Mouse (Mus musculus): ENCODE measurements around the gene Lpp. TPM values are rescaled to one million over a fixed set of nuclear protein-coding genes. Genes with fewer than 3 reads are reported as not detected.

The Lpp gene
- polyA plus RNA-seq, 1 experiment from 2014 or later = 23.3 TPM

GRCm38 (mm10) chr16:24577798-24578197 lies 184.5 kb downstream of the Lpp start:
- Histone ChIP-seq H3K9ac (replicated peaks; ENCODE audit: low read length) (no peak overlapping the region), H3K4me2 (ENCODE audit: low read depth, low read length) (no peak overlapping the region), H3K4me1 (ENCODE audit: control insufficient read depth, insufficient read depth, low read length) (no peaks in the 10 kb centered on the region), H3K27me3 (ENCODE audit: control insufficient read depth, insufficient read depth, low read length) (no peaks in the 10 kb centered on the region), H3K36me3 (replicated peaks; ENCODE audit: control insufficient read depth, insufficient read depth, low read depth, low read length) (no peaks in the 10 kb centered on the region), H3K4me3 (ENCODE audit: low read depth, low read length) (no peak overlapping the region), H3K27ac (replicated peaks; ENCODE audit: low read depth, low read length) (no peak overlapping the region), H3K9me3 (replicated peaks; ENCODE audit: control insufficient read depth, low read length) (no peaks in the 10 kb centered on the region)
- DNase-seq (ENCODE audit: low spot score) = no peak
- WGBS = 87% methylated on average over 2 of the region's 2 CpGs
- no peak for ATAC-seq (replicated peaks; ENCODE audit: insufficient number of reproducible peaks, low FRiP score, low TSS enrichment, low read depth)

GRCm38 (mm10) chr16:24582847-24583246 lies 189.5 kb downstream of the Lpp start:
- no peak for DNase-seq (ENCODE audit: low spot score)
- H3K4me2 ChIP-seq (ENCODE audit: low read depth, low read length) = no peak overlapping the region
- 91% methylated on average over 2 of the region's 2 CpGs for WGBS
- no peak overlapping the region for H3K9ac ChIP-seq (replicated peaks; ENCODE audit: low read length)
- H3K27me3 ChIP-seq (ENCODE audit: control insufficient read depth, insufficient read depth, low read length) = no peaks in the 10 kb centered on the region
- ATAC-seq (replicated peaks; ENCODE audit: insufficient number of reproducible peaks, low FRiP score, low TSS enrichment, low read depth) = no peak
- H3K4me3 ChIP-seq (ENCODE audit: low read depth, low read length) = no peak overlapping the region
- H3K9me3 ChIP-seq (replicated peaks; ENCODE audit: control insufficient read depth, low read length) = no peaks in the 10 kb centered on the region
- H3K36me3 ChIP-seq (replicated peaks; ENCODE audit: control insufficient read depth, insufficient read depth, low read depth, low read length) = no peaks in the 10 kb centered on the region
- no peaks in the 10 kb centered on the region for H3K4me1 ChIP-seq (ENCODE audit: control insufficient read depth, insufficient read depth, low read length)
- H3K27ac ChIP-seq (replicated peaks; ENCODE audit: low read depth, low read length) = no peak overlapping the region

- 90% methylated on average over 4 of the region's 4 CpGs for WGBS
- H3K4me3 ChIP-seq (ENCODE audit: low read depth, low read length) = no peak overlapping the region
- no peak overlapping the region for H3K27ac ChIP-seq (replicated peaks; ENCODE audit: low read depth, low read length)
- H3K4me2 ChIP-seq (ENCODE audit: low read depth, low read length) = no peak overlapping the region
- no peaks in the 10 kb centered on the region for H3K36me3 ChIP-seq (replicated peaks; ENCODE audit: control insufficient read depth, insufficient read depth, low read depth, low read length)
- no peaks in the 10 kb centered on the region for H3K27me3 ChIP-seq (ENCODE audit: control insufficient read depth, insufficient read depth, low read length)
- no peak for DNase-seq (ENCODE audit: low spot score)
- H3K4me1 ChIP-seq (ENCODE audit: control insufficient read depth, insufficient read depth, low read length) = no peaks in the 10 kb centered on the region
- no peaks in the 10 kb centered on the region for H3K9me3 ChIP-seq (replicated peaks; ENCODE audit: control insufficient read depth, low read length)
- no peak for ATAC-seq (replicated peaks; ENCODE audit: insufficient number of reproducible peaks, low FRiP score, low TSS enrichment, low read depth)
- H3K9ac ChIP-seq (replicated peaks; ENCODE audit: low read length) = no peak overlapping the region
Measured at GRCm38 (mm10) chr16:24593535-24593934, 200.2 kb downstream of the Lpp start.

- no peak for DNase-seq (ENCODE audit: low spot score)
- WGBS = 76% methylated on average over 5 of the region's 5 CpGs
- H3K9me3 ChIP-seq (replicated peaks; ENCODE audit: control insufficient read depth, low read length) = no peaks in the 10 kb centered on the region
- H3K4me3 ChIP-seq (ENCODE audit: low read depth, low read length) = no peak overlapping the region
- no peaks in the 10 kb centered on the region for H3K36me3 ChIP-seq (replicated peaks; ENCODE audit: control insufficient read depth, insufficient read depth, low read depth, low read length)
- H3K27me3 ChIP-seq (ENCODE audit: control insufficient read depth, insufficient read depth, low read length) = no peaks in the 10 kb centered on the region
- H3K9ac ChIP-seq (replicated peaks; ENCODE audit: low read length) = no peak overlapping the region
- H3K4me2 ChIP-seq (ENCODE audit: low read depth, low read length) = no peak overlapping the region
- H3K4me1 ChIP-seq (ENCODE audit: control insufficient read depth, insufficient read depth, low read length) = no peaks in the 10 kb centered on the region
- no peak overlapping the region for H3K27ac ChIP-seq (replicated peaks; ENCODE audit: low read depth, low read length)
- ATAC-seq (replicated peaks; ENCODE audit: insufficient number of reproducible peaks, low FRiP score, low TSS enrichment, low read depth) = no peak
Measured at GRCm38 (mm10) chr16:24594508-24594907, 201.2 kb downstream of the Lpp start.

DNA sequence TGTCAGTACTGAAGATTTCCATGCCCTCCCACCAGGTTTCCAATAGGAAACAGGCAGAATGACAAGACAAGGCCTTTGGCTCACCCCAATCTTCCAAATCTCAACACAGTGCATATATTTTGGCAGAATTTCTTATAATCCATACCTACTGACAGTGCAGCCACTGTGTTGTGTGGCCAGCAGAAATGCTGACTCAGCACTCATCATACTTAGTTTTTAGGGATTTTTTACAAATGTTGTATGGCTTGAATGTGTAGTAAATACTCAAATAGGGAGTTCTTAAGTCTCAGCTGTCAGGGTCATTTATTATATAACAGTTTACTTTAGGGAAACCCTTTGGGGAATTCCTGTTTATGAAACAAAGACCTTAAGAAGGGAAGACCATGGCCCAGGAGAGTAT lies 202.2 kb downstream of the Lpp start:
- no peak overlapping the region for H3K27ac ChIP-seq (replicated peaks; ENCODE audit: low read depth, low read length)
- DNase-seq (ENCODE audit: low spot score) (no peak), ATAC-seq (replicated peaks; ENCODE audit: insufficient number of reproducible peaks, low FRiP score, low TSS enrichment, low read depth) (no peak)
- no peak overlapping the region for H3K9ac ChIP-seq (replicated peaks; ENCODE audit: low read length)
- H3K27me3 ChIP-seq (ENCODE audit: control insufficient read depth, insufficient read depth, low read length) = no peaks in the 10 kb centered on the region
- no peaks in the 10 kb centered on the region for H3K9me3 ChIP-seq (replicated peaks; ENCODE audit: control insufficient read depth, low read length)
- no peak overlapping the region for H3K4me3 ChIP-seq (ENCODE audit: low read depth, low read length)
- no peaks in the 10 kb centered on the region for H3K4me1 ChIP-seq (ENCODE audit: control insufficient read depth, insufficient read depth, low read length)
- no peak overlapping the region for H3K4me2 ChIP-seq (ENCODE audit: low read depth, low read length)
- H3K36me3 ChIP-seq (replicated peaks; ENCODE audit: control insufficient read depth, insufficient read depth, low read depth, low read length) = no peaks in the 10 kb centered on the region

DNA sequence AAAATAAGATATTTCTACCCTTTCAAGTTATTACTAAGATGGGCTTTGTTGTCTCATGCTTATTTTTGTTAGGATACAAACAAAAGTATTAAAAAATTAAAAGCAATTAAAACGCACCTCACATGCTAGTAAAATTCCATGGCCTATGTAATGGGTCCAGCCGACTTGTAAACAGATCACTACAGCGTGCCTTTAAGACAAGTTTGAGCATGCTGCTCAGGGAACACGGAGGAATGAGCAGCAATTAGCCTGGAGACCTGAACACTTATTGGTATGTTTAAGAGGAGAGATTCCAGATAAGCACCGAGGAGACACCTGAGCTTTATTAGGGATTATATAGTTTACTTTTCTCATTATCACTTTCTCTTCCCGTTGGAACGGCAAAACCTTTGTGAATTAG lies 205.3 kb downstream of the Lpp start:
- DNase-seq (ENCODE audit: low spot score) (no peak), ATAC-seq (replicated peaks; ENCODE audit: insufficient number of reproducible peaks, low FRiP score, low TSS enrichment, low read depth) (no peak)
- Histone ChIP-seq H3K4me1 (ENCODE audit: control insufficient read depth, insufficient read depth, low read length) (no peaks in the 10 kb centered on the region), H3K36me3 (replicated peaks; ENCODE audit: control insufficient read depth, insufficient read depth, low read depth, low read length) (no peaks in the 10 kb centered on the region), H3K9ac (replicated peaks; ENCODE audit: low read length) (no peak overlapping the region), H3K4me3 (ENCODE audit: low read depth, low read length) (no peak overlapping the region), H3K4me2 (ENCODE audit: low read depth, low read length) (no peak overlapping the region), H3K27me3 (ENCODE audit: control insufficient read depth, insufficient read depth, low read length) (no peaks in the 10 kb centered on the region), H3K9me3 (replicated peaks; ENCODE audit: control insufficient read depth, low read length) (no peaks in the 10 kb centered on the region), H3K27ac (replicated peaks; ENCODE audit: low read depth, low read length) (no peak overlapping the region)
- 64% methylated on average over 7 of the region's 7 CpGs for WGBS

DNA sequence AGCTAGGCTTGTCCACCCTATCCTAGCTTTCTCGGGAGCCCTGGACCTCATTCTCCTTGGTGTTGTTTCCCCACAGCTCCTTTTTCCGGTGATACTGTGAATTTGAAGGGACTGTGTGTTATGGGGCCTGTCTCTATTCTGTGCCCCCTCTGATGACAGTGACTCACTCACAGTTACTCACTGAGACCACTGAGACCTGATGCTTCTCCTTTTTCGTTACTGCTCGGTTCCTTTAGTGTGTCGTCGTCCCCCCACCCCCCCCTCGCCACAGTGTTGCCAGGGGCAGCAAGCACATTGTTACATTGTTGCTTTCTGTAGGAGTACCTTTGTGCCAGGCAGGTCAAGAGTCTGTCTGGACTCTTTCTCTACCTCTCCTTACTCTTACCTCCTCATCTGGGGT lies 206.5 kb downstream of the Lpp start:
- DNase-seq (ENCODE audit: low spot score) (no peak), ATAC-seq (replicated peaks; ENCODE audit: insufficient number of reproducible peaks, low FRiP score, low TSS enrichment, low read depth) (no peak)
- H3K9ac ChIP-seq (replicated peaks; ENCODE audit: low read length) = no peak overlapping the region
- no peak overlapping the region for H3K27ac ChIP-seq (replicated peaks; ENCODE audit: low read depth, low read length)
- no peaks in the 10 kb centered on the region for H3K9me3 ChIP-seq (replicated peaks; ENCODE audit: control insufficient read depth, low read length)
- H3K4me1 ChIP-seq (ENCODE audit: control insufficient read depth, insufficient read depth, low read length) = no peaks in the 10 kb centered on the region
- no peak overlapping the region for H3K4me2 ChIP-seq (ENCODE audit: low read depth, low read length)
- WGBS = 80% methylated on average over 7 of the region's 7 CpGs
- H3K36me3 ChIP-seq (replicated peaks; ENCODE audit: control insufficient read depth, insufficient read depth, low read depth, low read length) = no peaks in the 10 kb centered on the region
- no peak overlapping the region for H3K4me3 ChIP-seq (ENCODE audit: low read depth, low read length)
- no peaks in the 10 kb centered on the region for H3K27me3 ChIP-seq (ENCODE audit: control insufficient read depth, insufficient read depth, low read length)

GRCm38 (mm10) chr16:24600260-24600948 lies 207.1 kb downstream of the Lpp start:
- H3K4me1 ChIP-seq (ENCODE audit: control insufficient read depth, insufficient read depth, low read length) = no peaks in the 10 kb centered on the region
- no peak overlapping the region for H3K4me3 ChIP-seq (ENCODE audit: low read depth, low read length)
- ATAC-seq (replicated peaks; ENCODE audit: insufficient number of reproducible peaks, low FRiP score, low TSS enrichment, low read depth) (no peak), DNase-seq (ENCODE audit: low spot score) (no peak)
- no peaks in the 10 kb centered on the region for H3K36me3 ChIP-seq (replicated peaks; ENCODE audit: control insufficient read depth, insufficient read depth, low read depth, low read length)
- no peak overlapping the region for H3K9ac ChIP-seq (replicated peaks; ENCODE audit: low read length)
- WGBS = 90% methylated on average over 14 of the region's 14 CpGs
- H3K27me3 ChIP-seq (ENCODE audit: control insufficient read depth, insufficient read depth, low read length) = no peaks in the 10 kb centered on the region
- no peaks in the 10 kb centered on the region for H3K9me3 ChIP-seq (replicated peaks; ENCODE audit: control insufficient read depth, low read length)
- H3K4me2 ChIP-seq (ENCODE audit: low read depth, low read length) = no peak overlapping the region
- H3K27ac ChIP-seq (replicated peaks; ENCODE audit: low read depth, low read length) = no peak overlapping the region
